Mouse (Mus musculus) kidney, adult 18-20 months (tissue): Measurements from ENCODE around the gene Ppfibp2.
A peak's percentile ranks its signal among the peaks of the same experiment; 100 is the strongest.

ENCODE experiments used
- DNase-seq: peaks from one replicate; pipeline ENCODE4 v3.0.0; 2021

Gene Ppfibp2

GRCm38 (mm10) chr7:107702461-107703380 lies 107.7 kb downstream of the Ppfibp2 start:
- no peak for DNase-seq

GRCm38 (mm10) chr7:107705941-107706340 lies 110.9 kb downstream of the Ppfibp2 start:
- peak; percentile 34 for DNase-seq

DNA sequence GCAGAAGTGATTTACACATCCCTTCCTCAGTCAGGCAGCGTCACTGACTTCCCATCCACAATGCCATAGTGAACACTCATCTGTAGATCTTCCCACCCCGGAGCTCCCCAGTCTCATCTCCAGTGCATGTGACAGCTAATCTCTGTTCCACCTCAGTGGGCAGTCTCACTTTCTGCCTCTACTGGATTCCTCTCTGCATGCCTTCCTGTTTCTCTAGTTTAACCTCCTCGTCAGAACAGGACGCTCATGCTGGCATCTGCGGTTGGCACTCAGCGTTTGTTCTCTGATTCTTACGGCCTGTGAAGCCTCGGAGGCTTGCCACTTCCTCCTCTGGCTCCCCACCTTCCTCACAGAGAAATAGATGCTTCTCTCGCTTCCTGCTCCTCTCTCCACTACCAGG lies 112.6 kb downstream of the Ppfibp2 start:
- no peak for DNase-seq

DNA sequence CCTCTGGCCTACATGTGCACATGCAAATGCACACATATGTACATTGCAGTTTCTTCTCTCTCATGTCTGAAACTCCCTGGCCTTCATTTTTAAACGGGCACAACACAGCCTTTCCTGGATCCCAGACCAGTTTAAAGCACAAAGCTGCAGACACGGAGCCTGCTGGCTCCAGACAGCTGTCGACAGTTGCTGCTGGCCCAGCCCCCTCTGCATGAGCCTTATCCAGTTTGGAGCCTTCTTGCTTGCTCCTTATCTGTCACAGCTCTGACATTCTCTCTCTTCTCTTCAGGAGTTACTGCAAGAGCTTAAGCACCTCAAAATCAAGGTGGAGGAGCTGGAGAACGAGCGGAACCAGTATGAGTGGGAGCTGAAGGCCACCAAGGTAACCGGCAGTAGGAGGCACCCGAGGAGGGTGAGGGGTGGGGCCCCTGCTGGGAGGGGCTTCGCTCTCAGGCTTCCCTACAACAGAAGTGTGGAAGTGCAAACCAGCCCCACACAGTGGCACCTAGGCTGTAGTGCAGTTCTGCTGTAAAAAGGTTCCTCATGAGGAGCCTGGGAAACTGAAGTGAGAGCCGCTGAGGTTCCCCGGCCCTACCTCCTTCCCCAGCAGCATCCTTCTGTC lies 113.6 kb downstream of the Ppfibp2 start:
- DNase-seq: peak; percentile 68

- DNase-seq: no peak
Measured at GRCm38 (mm10) chr7:107712743-107713142, 117.7 kb downstream of the Ppfibp2 start.

DNA sequence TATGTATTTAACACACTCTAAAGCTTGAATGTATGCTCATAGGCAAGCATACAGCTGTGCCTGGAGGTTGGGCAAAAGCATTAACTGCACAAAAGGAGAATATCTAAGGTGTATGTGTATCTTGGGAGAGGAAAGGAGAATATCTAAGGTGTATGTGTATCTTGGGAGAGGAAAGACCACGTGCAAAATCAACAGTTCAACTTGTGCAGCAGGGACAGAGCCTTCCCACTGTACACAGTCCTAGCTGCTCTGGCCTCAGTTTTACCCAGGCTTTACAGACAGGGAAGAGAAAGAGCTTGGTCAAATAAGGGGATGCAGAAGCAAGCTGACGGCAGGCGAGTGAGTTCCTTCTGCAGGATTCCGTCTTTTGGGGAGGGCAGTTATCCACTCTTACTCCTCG lies 119.1 kb downstream of the Ppfibp2 start:
- no peak for DNase-seq

DNA sequence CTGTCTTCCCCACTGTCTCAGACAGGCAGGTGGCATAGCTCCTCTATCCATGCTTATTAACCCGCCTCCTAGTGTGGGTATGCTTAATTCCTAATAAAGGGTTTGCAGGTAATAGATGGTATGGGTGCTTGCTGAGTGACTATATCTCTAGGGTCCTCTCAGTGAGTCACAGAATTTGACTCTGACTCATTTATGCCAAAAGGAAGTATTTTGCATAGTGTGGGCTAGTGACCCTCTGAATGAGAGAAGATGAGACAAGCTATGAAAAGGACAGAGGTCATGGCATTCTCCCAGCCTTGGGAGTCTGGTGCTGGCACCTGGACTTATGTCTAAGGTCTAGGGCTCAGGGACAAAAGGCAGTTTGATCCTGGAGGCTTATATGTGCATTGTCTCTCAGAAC lies 125.8 kb downstream of the Ppfibp2 start:
- no peak for DNase-seq

DNA sequence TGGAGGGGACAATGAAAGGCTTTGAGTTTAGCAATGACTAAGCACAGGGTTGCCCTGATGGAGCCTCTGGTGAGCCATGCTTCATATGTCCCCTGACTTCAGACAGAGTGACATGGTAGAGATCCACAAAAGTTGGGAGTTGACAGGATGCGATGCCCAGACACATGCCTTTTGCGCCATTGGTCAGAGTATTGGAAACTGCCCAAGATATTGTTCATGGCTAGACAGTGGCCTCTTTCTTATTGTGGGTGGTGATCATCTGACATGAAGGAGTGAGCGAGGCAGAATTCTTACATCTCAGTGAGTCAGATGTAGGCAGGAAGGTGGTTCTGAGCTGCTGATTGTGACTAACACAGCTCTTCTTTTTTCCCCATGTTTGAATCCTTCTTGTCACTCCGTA lies 127.5 kb downstream of the Ppfibp2 start:
- no peak for DNase-seq

- peak; percentile 22 for DNase-seq
Measured at GRCm38 (mm10) chr7:107727538-107727937, 132.5 kb downstream of the Ppfibp2 start.

- DNase-seq: no peak
Measured at GRCm38 (mm10) chr7:107730587-107730986, 135.6 kb downstream of the Ppfibp2 start.

DNA sequence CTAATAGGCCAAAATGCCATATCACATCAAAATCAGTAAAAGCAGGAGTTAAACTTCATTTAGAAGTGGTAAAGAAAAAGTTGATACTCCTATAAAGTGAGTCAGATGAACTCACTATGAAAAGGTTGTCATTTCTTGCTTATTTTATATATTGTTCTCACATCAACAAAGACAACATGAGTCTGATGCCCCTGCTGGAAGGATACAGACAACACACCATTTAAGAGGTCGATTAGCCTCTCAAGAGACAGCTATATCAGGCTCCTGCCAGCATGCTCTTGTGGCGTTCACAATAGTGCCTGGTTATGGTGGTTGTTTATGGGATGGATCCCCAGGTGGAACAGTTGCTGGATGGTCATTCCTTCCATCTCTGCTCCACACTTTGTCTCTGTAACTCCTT lies 138.2 kb downstream of the Ppfibp2 start:
- DNase-seq: no peak

DNA sequence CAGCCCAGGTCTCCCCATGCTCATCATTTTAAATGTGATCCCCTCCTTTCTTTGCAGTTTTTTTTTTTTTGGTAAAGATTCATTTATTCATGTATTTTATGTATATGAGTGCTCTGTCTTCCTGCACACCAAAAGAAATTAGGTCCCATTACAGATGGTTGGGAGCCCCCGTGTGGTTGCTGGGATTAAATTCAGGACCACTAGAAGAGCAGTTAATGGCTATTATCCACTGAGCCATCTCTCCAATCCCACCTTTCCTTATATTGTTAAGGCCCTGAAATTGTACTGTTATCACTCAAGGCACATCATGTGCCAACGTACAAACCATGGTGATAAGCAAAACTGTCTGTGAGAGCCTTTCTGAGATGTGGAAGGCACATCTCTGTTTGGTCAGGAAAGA lies 143.7 kb downstream of the Ppfibp2 start:
- no peak for DNase-seq

- DNase-seq: no peak
Measured at GRCm38 (mm10) chr7:107742963-107743465, 148.0 kb downstream of the Ppfibp2 start.

- no peak for DNase-seq
Measured at GRCm38 (mm10) chr7:107744454-107744853, 149.4 kb downstream of the Ppfibp2 start.

GRCm38 (mm10) chr7:107745111-107745510 lies 150.1 kb downstream of the Ppfibp2 start:
- DNase-seq: no peak

DNA sequence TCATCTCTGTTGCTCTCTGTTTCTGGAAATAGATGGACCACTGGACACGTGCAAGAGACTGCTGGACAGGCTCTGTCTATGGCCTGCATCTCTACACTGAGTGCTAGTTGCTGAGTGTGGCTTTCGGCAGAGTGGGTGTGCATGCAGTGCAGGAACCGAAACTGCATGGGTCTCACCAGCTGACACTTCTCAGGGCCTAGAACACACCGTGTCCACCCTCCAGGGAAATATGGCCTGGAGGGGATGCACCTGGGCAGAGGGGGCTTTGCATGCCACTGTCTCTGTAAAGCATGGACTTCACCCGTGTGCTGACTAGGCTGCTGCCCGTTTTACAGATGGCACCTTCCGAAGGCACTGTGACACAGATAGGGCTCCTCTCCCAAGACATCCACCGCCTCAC lies 151.0 kb downstream of the Ppfibp2 start:
- DNase-seq: no peak

DNA sequence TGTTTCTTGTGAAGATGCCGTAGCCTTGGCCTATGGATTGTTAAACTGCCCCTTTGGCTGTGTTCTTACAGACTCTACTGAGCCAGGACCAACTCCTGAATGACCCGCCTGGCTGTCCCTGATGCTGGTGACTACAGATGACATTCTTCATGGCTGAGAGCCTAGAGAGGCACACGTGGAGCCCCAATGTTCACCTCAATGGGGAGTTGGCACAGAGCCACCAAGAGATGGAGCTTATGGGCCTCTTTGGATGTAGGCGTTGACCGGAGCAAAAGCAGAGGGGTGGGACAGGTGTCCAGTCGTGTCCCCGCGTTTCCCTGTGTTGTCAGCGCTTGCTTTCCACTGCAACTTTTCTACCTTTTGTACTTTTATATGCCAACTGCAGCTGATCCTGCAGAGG lies 152.5 kb downstream of the Ppfibp2 start:
- no peak for DNase-seq

DNA sequence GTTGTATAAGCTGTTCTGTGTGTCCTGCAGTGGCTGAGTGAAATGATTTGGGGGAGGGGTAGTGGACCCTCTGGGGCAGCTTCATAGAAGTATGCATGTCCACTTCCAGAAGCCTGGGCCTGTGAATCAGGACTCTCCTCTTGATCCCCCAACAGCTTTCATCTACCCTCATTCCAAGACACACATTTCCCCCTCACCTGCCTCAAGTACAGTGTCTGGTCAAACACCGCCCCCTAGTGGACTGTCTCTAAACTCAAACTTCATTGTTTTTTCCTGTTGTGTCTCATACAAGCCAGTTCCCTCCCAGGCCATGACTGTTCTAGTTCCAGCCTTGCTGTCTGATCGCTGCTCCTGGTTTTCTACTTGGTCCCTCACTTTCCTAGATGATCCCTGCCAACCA lies 152.9 kb downstream of the Ppfibp2 start:
- peak; percentile 45 for DNase-seq

DNA sequence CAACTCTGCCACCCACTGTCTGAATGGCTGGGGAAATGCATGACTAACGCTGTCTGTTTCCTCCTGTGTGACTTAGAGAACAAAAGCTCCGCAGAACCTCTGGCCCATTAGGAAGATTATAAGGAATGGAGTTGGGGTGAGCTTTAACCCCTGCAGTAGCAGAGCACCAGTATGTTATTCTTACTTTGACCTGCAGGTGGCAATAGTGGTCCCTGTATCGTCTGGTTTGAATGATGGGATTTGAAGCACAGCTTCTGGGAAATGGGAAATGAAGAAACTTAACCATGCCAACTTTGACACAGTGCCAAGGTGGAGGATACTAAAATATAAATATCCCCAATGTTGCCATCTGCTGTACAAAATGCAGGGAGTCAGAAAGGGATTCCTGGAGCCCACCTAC lies 154.3 kb downstream of the Ppfibp2 start:
- peak; percentile 18 for DNase-seq

GRCm38 (mm10) chr7:107749721-107750120 lies 154.7 kb downstream of the Ppfibp2 start:
- no peak for DNase-seq

- DNase-seq: no peak
Measured at GRCm38 (mm10) chr7:107752031-107752520, 157.1 kb downstream of the Ppfibp2 start.

DNA sequence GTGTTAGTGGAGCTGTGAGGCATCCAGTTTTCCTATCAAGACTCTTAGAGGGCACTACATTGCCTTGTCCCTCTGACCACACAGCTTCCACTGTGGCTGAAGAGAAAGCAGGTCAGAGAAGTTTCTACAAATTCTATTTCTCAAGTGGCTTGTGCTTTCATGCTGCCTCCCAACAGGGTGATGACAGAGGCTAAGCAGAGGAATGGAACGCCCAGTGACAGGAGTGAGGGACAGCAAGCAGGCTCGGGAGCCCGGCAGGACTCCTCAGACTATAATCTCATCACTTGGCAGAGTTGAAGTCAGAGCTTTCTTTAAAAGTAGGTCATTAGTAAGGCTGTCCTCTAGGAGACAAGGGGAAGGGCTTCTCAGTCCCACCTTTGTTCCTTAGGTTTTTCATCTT lies 160.9 kb downstream of the Ppfibp2 start:
- DNase-seq: no peak

- DNase-seq: no peak
Measured at GRCm38 (mm10) chr7:107756748-107757147, 161.7 kb downstream of the Ppfibp2 start.
